Mouse (Mus musculus): ENCODE measurements around the gene Esrra. TPM values are rescaled to one million over a fixed set of nuclear protein-coding genes. Genes with fewer than 3 reads are reported as not detected.

Gene Esrra
- total RNA-seq, 2 experiments from 2014 or later: 33.6 to 50.9 TPM

DNA sequence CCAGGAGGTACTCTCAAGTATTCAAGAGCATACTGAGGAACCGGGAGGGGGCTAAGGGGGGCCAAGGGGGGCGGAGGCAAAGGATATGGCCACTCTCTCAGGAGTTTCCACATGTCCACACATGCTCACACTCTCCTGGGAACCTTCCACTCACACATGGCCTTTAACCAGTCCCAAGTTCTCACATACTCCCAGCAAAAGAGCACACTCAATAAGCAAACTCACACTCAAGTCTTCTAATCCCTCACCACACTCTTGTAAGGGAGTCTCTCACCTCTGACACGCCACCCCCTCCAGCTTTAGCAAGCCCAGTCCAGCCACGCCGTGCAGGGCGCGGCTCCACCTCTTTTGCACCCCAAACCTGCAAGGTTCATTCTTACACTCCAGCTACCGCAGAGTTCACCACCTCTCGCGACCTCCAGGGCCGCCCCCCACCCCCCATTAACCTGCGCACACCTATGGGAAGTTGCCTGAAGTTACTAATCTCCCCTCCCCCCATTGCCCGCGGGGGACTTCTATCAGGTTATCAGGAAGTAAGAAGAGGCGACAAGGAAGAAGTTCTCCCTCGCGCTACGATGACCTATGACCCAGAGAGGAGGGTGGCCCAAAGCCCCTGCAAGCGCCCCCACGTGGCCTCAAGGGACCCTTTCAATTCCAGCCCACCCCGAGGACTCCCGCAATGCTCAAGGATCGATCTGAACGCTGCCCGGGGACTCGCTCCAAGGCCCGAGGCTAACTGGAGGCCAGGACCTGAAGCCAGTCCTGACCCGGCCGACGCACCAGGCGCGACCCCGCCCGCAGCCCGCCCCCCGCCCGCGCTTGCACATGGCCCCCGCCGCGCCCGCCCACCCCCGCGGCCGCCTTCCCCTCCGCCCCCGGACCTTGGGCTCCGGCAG lies 624 bp downstream of the Esrra start:
- peak; percentile 56 to 61 for DNase-seq

DNA sequence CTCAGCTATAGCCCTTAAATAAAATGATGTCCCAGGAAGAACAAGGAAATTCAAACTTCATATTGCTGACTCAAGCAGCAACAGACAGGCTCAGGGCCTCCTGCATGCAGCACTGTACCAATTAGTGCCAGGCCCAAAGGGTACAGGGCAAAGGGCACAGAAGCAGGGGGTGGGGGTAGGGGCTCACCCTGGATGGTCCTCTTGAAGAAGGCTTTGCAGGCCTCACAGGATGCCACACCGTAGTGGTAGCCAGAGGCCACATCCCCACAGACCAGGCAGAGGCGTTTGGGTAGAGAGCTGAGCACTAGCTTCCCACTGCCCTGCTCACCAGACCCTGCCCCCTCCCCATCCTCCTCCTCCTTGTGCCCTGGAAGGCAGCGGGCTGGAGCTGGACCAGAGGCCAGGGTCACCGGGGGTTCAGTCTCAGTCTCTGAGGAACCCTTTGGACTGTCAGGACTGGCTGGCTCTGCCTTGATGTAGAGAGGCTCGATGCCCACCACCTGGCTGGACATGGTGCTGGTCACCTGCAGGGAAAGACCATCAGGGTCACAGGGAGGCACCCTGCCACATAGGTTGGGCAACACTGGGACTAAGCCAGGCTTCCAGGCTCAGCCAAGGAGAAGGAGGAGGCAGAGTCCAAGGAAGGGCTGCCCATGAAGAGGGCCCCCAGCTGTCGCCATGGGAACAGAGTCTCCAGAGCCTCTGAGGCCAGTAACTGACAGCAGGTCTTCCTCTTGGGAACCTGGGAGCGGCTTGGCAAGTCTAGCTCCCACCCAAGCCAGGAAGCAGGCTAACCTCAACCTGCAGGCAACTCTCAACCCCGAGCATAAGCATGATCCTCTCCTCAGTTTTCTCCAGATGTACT lies 1.5 kb downstream of the Esrra start:
- DNase-seq: peak; percentile 69 to 71

DNA sequence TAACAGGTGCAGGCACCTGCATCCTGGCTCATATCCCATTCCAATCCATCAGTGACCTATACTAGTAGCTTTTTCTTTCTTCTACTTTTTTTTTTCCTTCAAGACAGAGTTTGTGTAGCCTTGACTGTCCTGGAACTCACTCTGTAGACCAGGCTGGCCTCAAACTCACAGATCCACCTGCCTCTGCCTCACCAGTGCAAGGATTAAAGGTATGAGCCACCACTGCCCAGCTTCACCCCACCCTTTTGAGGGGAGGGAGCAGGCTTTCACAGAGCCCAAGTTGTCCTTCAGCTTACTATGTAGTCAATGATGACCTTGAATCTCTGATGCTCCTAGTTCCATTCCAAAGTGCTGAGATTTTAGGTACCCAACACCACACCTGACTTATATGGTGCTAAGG lies 2.2 kb downstream of the Esrra start:
- DNase-seq: no peak

DNA sequence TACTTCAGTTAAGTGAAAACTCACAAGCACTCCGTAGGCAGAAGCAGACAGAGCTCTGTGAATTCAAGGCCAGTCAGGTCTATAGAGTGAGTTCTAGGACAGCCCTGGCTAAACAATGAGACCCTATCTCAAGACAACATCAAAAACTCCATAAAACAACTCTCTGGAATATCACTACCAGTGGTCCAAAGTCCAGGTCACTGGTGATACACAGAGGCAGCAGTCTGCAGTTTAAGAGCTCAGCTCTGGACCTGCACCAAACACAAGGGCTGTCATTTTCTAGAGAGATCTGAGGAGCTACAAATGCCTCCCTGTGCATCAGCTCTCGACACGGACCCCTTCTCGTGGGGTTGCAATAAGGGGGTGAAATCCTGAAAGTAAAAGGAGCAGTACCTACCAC lies 3.3 kb downstream of the Esrra start:
- no peak for DNase-seq

DNA sequence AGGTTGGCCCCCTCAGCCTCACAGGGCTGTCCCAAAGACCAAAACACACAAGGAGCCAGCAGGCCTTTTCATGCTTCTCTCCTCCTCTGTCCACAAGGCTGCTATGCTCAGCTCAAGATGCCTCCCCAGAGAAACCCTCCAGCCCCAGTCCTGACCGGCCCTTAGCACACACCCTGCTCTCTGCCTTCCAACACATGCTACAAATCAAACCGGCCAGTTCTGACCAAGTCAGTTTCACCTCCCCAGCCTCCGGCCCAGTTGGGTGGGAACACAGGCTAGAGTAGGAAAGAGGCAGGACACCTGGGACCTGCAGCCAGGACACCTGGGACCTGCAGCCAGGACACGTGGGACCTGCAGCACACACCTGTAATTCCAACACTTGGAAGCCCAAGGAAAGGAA lies 5.1 kb downstream of the Esrra start:
- DNase-seq: no peak

DNA sequence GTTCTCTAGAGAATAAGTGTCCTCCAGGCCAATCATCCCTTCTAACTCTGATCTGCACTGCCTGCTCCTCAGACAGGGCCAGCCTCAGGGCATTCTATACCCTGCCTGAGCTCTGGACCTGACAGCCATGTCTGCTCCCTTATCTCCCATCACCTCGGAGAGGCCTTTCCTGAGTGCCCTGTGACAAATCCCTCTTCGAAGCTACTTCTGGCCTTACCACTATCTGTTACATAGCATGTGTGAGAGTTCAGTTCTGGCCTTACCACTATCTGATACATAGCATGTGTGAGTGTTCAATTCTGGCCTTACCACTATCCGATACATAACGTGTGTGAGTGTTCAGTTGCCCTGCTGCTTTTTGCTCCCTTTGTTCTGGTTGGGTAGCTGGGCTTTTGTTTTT lies 6.3 kb downstream of the Esrra start:
- DNase-seq: no peak

DNA sequence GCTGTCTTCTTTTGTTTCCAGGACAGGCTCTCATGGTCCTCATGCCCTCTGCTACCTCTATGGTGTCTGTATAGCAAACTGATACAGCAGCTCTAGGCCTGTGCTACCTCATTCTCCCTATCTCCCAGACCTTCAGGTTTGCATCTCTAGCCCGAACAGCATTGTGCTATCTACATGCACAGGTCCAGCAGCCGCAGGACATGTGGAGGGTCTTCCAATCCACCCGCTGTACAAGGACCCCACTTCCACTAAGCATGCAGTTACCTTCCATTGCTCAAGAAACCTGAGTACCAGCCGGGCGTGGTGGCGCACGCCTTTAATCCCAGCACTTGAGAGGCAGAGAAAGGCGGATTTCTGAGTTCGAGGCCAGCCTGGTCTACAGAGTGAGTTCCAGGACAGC lies 7.1 kb downstream of the Esrra start:
- no peak for DNase-seq

DNA sequence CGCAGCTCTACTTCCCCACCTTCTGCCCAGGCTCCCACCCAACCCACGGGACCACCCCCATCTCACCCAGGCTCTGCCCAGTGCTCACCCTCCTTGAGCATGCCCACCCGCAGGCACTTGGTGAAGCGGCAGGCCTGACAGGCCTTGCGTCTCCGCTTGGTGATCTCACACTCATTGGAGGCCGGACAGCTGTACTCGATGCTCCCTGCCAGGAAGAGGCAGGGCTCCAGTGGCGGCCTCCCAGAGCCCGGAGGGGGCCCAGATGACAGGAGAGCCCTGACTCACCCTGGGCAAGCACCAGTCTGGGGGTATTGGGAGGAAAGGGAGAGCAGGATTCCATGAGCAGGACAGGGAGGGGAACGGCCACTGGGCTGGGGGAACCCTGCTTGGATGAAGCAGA lies 7.6 kb downstream of the Esrra start:
- DNase-seq: peak in 1 of 2 experiments; percentile 19

DNA sequence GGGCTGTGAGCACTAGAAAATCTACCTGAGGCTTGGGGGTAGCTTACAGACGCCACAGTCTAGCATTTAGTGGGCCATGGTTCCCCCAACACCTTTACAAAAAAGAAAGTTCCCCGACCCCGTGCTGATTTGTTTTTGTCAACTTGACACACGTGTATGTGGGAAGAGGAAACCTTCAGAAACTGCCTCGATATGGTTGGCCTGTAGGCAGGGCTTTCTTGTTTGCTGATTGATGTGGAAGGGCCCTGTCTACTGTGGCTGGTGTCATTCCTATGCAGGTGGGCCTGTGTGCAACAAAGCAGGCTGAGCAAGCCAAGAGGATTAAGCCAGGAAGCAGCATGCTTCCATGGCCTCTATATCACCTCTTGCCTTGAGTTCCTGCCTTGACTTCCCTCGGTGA lies 8.6 kb downstream of the Esrra start:
- DNase-seq: no peak

DNA sequence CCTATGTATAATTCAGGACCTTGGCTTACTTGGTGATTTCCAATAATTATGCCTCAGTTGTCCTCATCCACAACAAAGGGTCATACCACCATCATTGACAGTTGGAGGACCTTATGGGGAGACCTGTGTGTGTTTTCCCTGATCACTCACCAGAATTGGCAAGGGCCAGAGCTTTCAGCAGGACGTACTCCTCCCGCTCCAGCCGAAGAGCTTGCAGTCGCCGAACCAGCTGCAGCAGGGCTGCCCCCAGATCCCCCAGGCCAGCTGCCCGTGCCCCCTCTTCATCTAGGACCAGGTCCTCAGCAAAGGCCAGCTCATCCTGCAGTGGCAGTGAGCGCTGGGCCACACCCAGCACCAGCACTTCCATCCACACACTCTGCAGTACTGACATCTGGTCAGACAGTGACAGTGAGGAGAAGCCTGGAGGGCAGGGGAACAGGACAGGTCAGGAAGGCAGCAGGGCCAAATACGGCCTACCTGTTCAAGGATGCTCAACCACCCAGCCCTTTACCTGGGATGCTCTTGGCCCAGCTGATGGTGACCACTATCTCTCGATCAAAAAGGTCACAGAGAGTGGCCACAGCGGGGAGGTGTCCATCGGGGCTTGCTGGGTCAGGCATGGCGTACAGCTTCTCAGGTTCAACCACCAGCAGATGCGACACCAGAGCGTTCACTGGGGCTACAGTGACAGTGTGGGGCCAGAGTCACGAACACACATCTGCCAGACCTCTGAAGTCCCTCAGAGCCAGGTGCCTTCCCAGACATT lies 9.2 kb downstream of the Esrra start:
- DNase-seq: no peak

DNA sequence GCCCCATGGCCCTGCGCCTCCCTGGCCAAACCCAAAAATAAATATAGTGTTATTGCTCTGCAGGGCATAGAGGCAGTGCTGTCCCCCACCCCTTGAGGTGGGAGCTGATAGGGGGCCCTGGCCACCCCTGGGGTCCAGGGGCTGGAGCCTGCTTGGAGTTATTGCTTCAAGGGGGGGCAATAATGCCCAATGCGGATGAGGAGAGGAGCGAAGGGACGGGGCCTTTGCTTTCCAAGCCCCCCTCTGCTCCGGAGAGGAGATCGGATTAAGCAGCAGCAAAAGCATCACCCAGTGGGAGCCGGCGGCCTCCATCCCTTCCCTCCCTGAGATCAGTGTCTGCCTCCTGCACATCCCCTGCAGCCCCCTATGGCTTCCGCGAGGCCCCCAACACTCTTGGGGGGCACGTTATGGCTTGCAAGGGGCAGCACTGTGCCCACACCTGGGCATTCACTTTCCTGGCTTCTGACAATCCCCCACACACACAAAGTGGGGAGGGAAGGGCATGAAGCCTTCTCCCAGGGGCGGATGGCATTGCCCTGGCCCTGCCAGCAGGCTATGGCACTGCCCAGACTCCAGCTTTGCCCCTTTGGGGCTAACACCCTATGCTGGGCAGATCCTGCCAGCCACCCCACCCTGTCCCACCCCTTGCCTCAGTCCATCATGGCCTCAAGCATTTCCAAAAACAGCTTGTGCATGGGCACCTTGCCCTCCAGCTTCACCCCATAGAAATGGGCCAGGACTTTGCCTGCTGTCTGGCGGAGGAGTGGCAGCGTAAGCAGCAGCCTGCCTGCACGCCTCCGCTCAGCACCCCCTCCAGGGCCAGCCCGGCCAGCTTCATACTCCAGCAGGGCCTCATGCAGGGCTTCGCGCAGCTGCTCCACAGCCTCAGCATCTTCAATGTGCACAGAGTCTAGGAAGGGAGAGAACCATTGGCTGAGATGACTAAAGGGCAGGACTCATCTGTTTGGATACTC lies 10.2 kb downstream of the Esrra start:
- no peak for DNase-seq

DNA sequence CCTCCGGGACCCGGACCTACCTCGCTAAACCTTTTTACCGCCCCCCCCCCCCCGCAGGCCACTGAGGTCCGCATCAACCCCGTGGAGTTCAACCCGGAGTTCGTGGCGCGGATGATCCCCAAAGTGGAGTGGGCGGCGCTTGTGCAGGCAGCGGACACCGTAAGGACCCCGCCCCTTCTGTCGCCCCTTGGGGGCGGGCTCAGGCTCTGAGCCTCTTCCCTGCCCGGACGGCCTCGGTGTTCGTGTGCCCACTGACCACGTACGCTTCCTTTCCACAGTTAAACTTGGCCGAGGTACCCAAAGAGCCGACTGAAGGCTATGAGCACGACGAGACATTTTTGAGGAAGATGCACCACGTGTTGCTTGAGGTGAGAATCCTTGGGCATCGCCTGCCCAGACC lies 11.3 kb downstream of the Esrra start:
- DNase-seq: peak; percentile 65 to 80

DNA sequence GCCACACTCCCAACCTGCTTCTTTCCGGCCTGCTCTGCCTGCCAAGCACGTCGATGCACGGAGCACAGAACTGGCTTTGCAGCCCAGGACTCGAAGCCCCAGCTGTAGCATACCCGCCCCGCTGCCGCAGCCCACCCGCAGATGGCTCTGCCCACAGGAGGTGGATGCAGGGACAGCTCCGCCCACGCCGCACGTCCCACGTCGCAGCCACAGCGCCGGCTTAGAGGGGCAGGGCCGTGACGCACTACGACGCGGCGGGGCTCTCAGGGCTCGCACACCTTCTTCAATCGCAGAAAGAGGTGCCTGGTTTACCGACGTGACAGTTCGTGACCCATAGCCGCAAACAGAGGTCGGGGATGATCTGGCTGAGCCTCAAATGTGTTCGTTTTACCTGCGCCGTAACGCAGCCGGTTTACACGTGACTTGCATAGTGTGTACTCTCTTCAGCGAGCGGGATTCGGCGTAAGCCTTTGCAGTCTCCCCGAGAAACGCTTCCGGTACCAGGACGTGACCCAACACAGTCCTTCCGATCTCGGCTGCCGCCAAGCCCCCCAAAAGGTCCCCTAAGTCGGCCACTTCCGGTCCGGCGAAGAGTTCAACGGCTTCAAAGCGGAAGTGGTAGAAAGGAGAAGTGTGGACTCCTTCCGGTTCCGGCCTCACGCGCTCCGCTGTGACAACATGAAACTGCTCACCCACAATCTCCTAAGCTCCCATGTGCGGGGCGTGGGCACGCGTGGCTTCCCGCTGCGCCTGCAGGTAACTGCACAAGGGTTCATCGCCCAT lies 11.9 kb downstream of the Esrra start, which contains the start of the genes Trmt112 and Prdx5:
Trmt112 (plus strand) TSS at position 192 of the 783 bp plus-strand sequence.
Prdx5 (minus strand) TSS at position 600 of the 783 bp plus-strand sequence.
- peak; percentile 92 to 95 for DNase-seq

DNA sequence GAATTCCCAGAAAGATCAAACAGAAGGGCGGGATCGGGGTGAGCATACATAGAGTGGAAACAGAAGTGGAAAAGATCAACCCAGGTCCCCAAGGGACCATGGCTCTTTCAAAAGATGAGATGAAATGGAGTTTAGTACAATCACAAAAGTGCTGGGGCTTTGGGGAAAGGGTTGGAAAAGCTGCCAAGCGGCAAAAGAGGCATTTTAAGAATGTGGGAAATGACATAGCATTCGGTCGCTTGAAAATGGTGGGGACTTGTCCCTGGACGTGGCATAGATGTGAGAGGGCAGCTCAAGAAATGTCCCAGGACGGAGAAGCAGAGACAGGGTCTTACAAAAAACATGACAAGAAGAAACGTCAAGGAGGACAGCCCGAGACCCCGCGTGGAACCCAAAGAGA lies 12.6 kb downstream of the Esrra start:
- no peak for DNase-seq

DNA sequence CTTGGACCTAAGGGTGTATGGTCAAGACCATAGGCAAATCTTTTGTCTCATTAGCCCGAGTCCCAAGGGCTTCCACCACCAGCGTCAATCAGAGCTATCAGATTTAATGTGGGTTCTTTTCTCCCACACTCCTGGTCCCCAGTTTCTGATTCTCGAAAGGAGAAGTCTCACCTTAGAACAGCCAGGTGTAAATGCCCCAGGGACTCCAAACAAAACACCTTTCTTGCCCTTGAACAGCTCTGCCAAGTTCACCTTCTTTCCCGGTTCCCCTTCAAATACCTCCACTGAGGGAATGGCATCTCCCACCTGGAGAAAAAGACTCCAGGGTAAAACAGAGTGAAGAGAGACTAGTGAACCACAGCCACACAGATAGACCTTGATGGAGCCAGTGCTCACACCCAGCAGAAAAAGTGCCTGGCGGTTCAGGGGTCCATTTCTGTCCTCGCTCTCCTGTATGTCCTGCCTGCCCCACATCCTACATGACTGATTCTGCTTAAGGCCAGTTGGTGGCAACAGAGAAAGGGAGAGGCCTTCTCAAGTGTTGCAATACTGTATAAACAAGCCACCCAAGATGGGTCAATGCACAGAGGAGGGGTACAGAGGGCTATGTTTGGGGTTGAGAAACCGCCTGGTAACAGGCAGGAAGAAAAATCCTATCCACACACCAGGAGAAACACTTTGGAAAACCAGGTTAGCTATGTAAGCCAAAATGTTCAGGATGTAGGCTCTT lies 13.6 kb downstream of the Esrra start:
- DNase-seq: no peak

DNA sequence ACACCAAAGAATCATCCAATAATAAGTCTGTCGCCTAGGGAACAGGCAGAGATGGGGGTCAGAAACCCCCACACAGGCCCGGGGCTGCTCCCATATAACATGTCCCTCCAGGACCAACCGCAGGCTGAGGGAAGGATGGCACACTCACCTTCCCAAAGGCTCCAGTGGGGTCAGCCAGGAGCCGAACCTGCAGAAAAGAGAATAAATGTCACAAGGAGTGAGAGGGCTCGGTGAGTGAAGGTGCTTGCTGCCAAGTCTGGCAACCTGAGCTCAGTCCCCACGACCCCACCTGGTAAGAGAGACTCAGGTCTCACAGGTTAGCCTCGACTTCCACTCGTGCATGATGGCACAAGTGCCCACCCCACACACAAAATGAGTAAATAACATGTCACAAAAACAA lies 14.5 kb downstream of the Esrra start:
- no peak for DNase-seq

DNA sequence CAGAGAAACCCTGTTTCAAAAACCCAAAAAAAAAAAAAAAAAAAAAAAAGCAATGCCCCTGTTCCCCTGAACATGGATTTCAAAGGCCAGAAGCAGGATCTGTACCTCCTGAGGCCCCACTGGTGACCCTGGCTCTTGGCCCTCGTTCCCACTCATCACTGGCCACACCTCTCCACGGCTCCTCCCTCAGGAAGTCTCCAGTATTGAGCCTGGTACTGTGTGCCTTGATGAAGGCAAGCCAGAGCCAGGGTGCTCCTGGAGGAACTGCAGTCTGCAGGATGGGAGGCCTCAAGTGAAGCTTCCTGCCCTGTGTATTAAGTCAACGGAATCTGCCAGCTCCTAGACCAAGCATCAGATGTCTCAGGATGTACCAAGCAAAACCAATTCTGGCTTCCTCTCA lies 15.4 kb downstream of the Esrra start:
- DNase-seq: no peak

DNA sequence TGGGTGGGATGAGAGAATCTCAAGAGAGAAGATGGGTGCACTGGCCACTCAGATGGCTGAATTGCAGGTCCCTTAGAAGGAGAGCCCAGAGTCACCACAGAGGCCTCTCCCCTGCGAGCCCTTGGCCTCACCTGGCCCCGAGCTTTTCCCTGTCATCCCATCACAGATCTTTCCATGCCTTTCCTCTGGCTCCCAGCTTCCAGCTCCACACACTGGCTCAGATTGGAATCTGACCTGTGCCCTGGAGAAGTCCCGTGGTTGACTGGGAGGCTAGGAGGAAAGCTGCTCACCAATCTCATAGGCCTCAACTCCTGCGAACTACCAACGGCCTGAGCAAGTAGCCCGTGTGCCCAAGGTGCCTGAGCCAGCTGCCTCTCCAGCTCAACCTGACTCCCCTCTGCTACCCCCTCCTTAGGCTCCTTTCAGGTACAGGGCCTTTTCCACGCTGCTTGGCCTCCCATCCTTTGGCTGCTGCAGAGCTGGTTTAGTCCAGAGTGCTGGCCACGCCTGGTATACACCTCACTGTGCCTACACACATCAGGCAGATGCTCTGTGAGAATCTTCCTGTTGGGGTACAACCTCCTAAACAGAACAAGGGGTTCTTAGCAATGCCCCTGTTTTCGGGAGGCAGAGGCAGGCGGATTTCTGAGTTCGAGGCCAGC lies 16.0 kb downstream of the Esrra start:
- DNase-seq: no peak

DNA sequence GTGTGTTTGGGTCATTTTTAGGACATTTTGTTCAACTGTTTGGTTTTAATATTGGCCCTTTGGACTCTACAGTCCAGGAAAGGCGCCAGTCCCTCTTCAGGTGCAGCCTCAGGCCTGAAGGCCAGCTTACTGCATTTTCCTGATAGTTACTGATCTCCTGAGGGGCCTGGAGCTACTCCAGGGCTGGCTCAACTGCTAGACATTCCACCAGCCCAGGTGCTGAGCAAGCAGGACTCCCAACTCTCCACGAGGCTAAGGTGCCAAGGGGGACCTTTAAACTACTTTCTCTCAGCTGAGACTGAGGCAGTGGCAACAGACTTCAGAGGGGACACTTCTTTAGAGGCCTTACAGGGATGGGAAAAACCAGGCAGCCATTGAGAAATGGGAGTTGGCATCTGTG lies 16.8 kb downstream of the Esrra start:
- DNase-seq: no peak

Data from adrenal gland, postnatal 36 days (tissue).